Mouse (Mus musculus) kidney, postnatal 14 days (tissue): Measurements from ENCODE around the gene Misp.

ENCODE experiments used
- DNase-seq: peaks from one replicate; pipeline ENCODE4 v3.0.0; 2022; ENCODE audit warnings: mixed read lengths

Misp gene

GRCm38 (mm10) chr10:79795905-79796304, 24.9 kb upstream of the Misp start:
- DNase-seq = no peak

DNA sequence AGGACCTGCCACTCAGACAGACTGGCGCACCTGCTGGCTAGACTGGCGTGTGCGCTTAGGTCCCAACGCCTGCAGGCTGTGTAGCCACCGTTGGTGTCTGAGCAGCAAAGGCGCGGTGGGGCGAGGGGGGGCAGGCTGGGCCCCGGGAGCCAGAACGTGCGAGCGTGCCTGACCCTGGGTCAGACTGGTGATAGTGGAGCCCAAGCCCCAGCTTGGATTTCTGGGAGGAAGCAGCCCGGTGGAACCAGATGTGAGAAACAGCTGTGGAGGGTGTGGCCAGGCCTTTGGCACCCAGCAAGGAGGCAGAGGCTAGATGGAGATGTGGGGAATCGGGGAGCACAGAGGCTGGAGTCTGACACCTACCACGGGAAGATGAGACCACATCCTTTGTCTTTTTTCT, 23.5 kb upstream of the Misp start:
- DNase-seq = no peak

GRCm38 (mm10) chr10:79798289-79798928, 22.4 kb upstream of the Misp start:
- DNase-seq = peak; percentile 64

DNA sequence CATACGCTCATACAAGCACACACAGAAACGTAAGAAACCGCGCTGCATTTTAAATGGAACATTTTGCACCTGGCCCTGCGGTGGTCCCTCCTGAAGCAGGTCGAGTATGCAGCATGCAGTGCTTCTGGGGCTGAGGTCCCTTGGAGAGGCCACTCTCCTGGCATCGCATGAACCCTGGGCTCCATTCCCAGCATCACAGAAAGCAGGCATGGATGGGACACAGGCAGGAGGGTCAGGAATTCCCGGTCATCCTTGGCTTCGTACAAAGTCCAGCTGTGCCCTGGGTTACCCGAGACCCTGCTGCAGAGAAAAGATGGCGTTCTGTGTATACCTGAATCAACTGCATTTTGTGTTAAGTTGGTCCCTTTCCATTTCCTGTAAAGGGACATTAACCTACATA, 20.3 kb upstream of the Misp start:
- DNase-seq = peak; percentile 48

DNA sequence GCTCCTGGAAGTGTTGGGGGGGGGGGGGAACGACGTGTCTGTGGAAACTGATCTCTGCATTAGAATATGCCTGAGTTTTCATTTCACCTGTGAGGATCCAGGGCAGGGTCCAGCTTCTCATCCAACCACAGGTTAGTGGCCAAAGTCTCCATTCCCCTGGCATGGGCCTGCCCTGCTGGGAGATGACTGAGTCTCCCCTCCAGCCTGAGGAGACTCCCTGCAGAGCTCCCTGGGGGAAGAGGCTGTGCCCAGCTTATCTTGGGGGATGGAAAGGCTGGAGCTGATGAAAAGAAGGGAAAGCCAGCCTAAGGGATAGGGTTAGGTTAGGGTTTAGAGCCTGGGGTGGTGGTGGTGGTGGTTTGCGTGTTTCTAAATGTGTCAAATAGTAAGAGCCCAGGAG, 19.0 kb upstream of the Misp start:
- DNase-seq = peak; percentile 76

DNA sequence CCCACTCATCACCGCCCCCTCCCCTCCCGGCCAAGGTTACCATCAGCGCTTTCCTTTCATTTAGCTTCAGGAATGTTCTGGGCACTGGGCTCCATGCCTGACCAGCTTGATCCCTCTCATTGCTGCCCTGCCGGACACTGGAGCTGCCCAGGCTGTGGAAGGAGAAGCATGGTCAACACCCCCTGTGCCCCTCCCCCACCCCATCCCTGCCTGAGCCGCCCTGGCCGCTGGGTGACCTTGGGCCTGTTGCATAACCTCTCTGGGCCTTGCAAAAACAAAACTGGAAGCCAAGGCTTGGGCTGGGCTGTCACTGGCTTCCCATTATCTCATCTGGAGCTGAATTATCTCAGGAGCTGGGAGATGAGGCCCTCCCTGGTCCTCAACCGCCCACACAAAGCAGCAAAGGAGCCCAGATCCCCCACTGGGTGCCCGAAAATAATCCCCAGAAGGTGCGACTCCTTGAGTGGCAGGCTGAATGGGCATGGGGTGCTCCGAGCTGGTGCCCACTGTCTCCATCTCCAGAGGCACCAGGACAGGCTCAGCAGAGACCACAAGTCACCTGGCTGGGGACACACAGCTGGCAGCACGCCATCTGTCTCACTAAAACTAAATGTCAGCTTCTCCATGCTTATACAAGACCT, 18.3 kb upstream of the Misp start:
- DNase-seq = peak; percentile 88

- DNase-seq = peak; percentile 60
Measured at GRCm38 (mm10) chr10:79803716-79804323, 17.0 kb upstream of the Misp start.

DNA sequence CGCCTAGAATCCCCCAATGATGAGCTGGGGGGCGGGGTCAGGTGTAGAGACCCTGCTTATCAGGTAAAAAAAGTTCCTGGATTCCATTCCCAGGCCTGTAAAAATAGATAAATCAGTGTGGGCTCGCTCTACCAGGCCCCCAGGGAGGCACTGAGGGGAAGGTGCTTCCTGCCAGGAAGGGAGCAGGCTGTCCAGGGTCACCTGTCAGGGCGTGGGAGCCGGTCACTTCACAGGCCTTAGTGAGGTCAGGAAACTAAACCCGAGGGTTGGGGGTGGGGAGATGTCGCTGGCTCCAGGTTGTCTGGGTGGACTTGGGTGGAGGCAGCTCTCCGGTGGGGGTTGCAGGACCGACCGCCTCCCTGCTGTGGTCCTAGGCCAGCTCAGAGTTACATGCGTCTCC, 15.2 kb upstream of the Misp start:
- DNase-seq = peak; percentile 84

GRCm38 (mm10) chr10:79806331-79806730, 14.5 kb upstream of the Misp start:
- no peak for DNase-seq

GRCm38 (mm10) chr10:79806972-79807371, 13.8 kb upstream of the Misp start:
- no peak for DNase-seq

GRCm38 (mm10) chr10:79807826-79808225, 13.0 kb upstream of the Misp start:
- peak; percentile 80 for DNase-seq

GRCm38 (mm10) chr10:79808728-79809127, 12.1 kb upstream of the Misp start:
- peak; percentile 56 for DNase-seq

- peak; percentile 88 for DNase-seq
Measured at GRCm38 (mm10) chr10:79811736-79812637, 8.8 kb upstream of the Misp start.

DNA sequence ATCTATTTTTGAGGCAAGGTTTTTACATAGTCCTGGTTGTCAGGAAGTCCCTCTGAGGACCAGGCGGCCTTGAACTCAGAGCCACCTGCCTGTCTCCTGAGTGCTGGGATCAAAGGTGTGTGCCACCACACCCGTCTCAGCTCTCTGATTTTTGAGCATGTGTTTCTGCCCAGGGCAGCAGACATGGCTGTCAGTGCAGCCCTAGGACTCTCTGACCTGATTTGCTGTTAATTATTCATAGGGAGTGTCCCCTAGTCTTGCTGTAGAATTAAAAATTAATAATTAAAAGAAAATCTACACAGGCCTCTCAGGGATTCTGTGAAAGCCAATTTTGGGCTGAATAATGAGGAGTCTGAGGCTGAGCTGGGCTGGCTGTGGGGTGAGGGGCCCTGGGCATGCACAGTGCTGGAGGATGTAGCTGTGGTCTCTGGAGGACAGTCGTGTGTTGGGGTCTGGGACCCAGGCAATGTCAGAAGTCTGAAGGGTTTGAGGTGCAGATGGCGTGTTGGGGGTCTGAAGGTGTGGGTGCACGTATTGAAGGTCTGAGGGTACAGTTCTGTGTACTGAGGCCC, 6.4 kb upstream of the Misp start:
- DNase-seq = peak; percentile 76

DNA sequence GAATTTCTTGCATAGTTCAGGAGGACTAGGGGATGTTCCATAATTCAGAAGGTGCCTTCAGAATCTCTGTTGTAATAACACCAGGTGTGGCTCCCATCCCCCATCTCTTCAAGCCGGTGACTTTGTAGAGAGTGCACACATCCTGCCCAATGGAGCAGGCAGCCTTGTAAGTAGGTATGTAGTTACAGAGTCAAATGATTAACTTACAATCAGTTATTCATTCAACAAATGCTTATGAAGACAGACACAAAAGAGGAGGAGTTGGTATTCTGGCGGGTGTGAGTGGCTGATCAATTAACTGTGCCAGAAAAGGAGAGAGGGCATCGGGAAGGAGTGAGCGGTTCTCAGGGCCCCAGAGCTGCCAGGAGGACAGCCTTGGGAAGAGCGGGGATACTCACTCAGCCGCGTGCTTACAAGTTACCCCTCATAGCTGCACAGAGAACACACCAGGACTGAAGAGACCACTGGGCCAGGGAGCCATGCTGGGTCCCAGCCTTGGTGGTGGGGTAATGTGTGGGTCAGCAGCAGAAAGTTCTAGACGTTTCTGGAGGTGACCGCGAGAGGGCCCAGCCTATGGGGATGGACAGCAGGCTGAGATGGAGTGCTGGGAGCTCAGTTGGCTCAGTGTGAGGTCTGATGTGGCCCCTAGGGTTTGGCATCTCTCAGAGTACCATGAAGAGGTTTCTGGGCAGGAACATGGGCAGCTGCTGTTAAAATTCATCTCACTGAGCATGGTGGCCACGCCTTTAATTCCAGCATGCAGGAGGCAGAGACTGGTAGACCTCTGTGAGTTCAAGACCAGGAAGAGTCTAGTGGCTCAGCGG, 4.9 kb upstream of the Misp start:
- DNase-seq = peak; percentile 86

GRCm38 (mm10) chr10:79817111-79817510, 3.7 kb upstream of the Misp start:
- no peak for DNase-seq

- DNase-seq = peak; percentile 8
Measured at GRCm38 (mm10) chr10:79818225-79818624, 2.6 kb upstream of the Misp start.

- DNase-seq = peak; percentile 10
Measured at GRCm38 (mm10) chr10:79819606-79820005, 1.2 kb upstream of the Misp start.

- DNase-seq = no peak
Measured at GRCm38 (mm10) chr10:79820277-79820676, 512 bp upstream of the Misp start.

- DNase-seq = no peak
Measured at GRCm38 (mm10) chr10:79821731-79822130, 942 bp downstream of the Misp start.

DNA sequence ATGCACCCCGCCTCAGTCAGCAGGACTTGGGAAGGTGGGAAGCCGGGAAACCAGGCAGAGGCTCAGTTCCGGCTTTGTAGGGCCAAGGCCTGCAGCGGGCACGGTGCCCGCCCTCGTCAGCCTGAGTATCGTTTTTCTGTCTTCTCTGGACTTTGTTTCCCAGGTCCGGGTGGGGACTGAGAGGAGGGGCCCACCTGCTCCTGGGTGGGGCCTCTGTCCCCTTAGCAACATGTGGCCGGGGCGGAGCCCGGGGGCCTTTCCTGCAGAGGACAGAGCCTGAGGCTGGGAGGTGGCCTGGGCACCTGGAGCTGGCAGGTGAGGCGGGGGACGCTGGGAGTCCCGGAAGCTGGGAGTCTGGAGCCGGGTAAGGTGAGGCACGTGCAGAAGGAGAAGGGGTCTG, 1.6 kb downstream of the Misp start:
- DNase-seq = peak; percentile 87

- no peak for DNase-seq
Measured at GRCm38 (mm10) chr10:79823011-79823410, 2.2 kb downstream of the Misp start.
